Comparison of ENCODE assay signal across 8 mouse cellular contexts in genomic region chr7:47007818-47008167, GRCm38 (mm10). TPM values are rescaled to one million over a fixed set of nuclear protein-coding genes. Genes with fewer than 3 reads are reported as not detected.
DNase-seq lines count a peak whose midpoint lies in the region; ATAC-seq and TF ChIP-seq lines count a peak whose summit lies in the region.

No protein-coding gene starts in this region.

- H3K27ac ChIP-seq in kidney, postnatal 0 days = peak overlapping the region; percentile 94
- H3K27ac ChIP-seq in hindbrain, embryonic 11.5 days (ENCODE audit: low read depth, low read length) = peak overlapping the region; percentile 75

- WGBS in kidney, postnatal 0 days = under 1% methylated on average over 25 of the region's 25 CpGs
- WGBS in hindbrain, embryonic 11.5 days = 0% methylated on average over 25 of the region's 25 CpGs

- no peaks in the 10 kb centered on the region; the same call in 1 of the 2 replicates for H3K4me1 ChIP-seq in kidney, postnatal 0 days (replicated peaks; ENCODE audit: insufficient read depth, low read length)
- no peaks in the 10 kb centered on the region for H3K4me1 ChIP-seq in hindbrain, embryonic 11.5 days (replicated peaks; ENCODE audit: control insufficient read depth, insufficient read depth, low read length)

- peak overlapping the region; percentile 74 for H3K4me3 ChIP-seq in kidney, postnatal 0 days (replicated peaks; ENCODE audit: low read depth, low read length)
- peak overlapping the region; percentile 74 for H3K4me3 ChIP-seq in hindbrain, embryonic 11.5 days (ENCODE audit: low read depth, low read length)

- peak overlapping the region; percentile 95 for H3K4me2 ChIP-seq in kidney, postnatal 0 days (ENCODE audit: low read length)
- peak overlapping the region; percentile 64 for H3K4me2 ChIP-seq in hindbrain, embryonic 11.5 days (replicated peaks; ENCODE audit: low read depth, low read length)

- no peaks in the 10 kb centered on the region for H3K36me3 ChIP-seq in kidney, postnatal 0 days (ENCODE audit: insufficient read depth, low read length)
- no peaks in the 10 kb centered on the region for H3K36me3 ChIP-seq in hindbrain, embryonic 11.5 days (ENCODE audit: control insufficient read depth, insufficient read depth, low read length)

- no peaks in the 10 kb centered on the region for H3K9me3 ChIP-seq in kidney, postnatal 0 days (replicated peaks; ENCODE audit: low read length)
- no peaks in the 10 kb centered on the region for H3K9me3 ChIP-seq in hindbrain, embryonic 11.5 days (ENCODE audit: control insufficient read depth, low read length)

- peak; percentile 91 for DNase-seq in kidney, postnatal 0 days (ENCODE audit: low spot score)
- no peak for DNase-seq in kidney, postnatal 14 days
- DNase-seq in brain, embryonic 14.5 days (ENCODE audit: low read depth) = no peak
- DNase-seq in hindbrain, embryonic 11.5 days (ENCODE audit: low spot score) = no peak
- DNase-seq in MN1 (ENCODE audit: low spot score) = no peak
- DNase-seq in ovary, postnatal 14 days (ENCODE audit: low spot score) = no peak
- no peak for DNase-seq in left cerebral cortex, adult 8-10 months (ENCODE audit: low spot score in 2 of 2)

- no peak for TF ChIP-seq POLR2A in brain, embryonic 14.5 days (IDR thresholded peaks at IDR 0.05; ENCODE audit: borderline replicate concordance, extremely low read depth, insufficient read depth, insufficient read length, poor library complexity, severe bottlenecking)

- peak; percentile 69 for ATAC-seq in kidney, postnatal 0 days (replicated peaks; ENCODE audit: low FRiP score, low read depth)
- ATAC-seq in hindbrain, embryonic 11.5 days (ENCODE audit: low FRiP score) = peak; percentile 72
- peak; percentile 69 for ATAC-seq in megakaryocyte-erythroid progenitor cell, adult 5-6 weeks (replicated peaks; ENCODE audit: low FRiP score, low TSS enrichment, poor library complexity, severe bottlenecking)

- peak; percentile 56 for TF ChIP-seq CTCF in kidney, postnatal 0 days (IDR thresholded peaks at IDR 0.05; ENCODE audit: low read depth)
- peak; percentile 50; the same call in 1 of the 2 replicates for TF ChIP-seq CTCF in brain, embryonic 14.5 days (IDR thresholded peaks at IDR 0.05; ENCODE audit: borderline replicate concordance, extremely low read depth, insufficient read depth, insufficient read length)

- H3K9ac ChIP-seq in kidney, postnatal 0 days (ENCODE audit: low read depth, low read length) = peak overlapping the region; percentile 81
- peak overlapping the region; percentile 68 for H3K9ac ChIP-seq in hindbrain, embryonic 11.5 days (ENCODE audit: low read depth, low read length)

- no peaks in the 10 kb centered on the region for H3K27me3 ChIP-seq in kidney, postnatal 0 days (ENCODE audit: insufficient read depth, low read length)
- no peaks in the 10 kb centered on the region for H3K27me3 ChIP-seq in hindbrain, embryonic 11.5 days (ENCODE audit: control insufficient read depth, insufficient read depth, low read length)

RNA-seq across cellular contexts. Expression of gene Spty2d1, which starts 0.4 kb away (rescaled TPM):
- 13.7 and 15.9 TPM in 2 replicates for polyA plus RNA-seq in kidney, postnatal 0 days (2015; fragmentation: Nextera tagmentation; extraction: Ambion mirVana)
- polyA plus RNA-seq in brain, embryonic 14.5 days (2012; rRNA removed) = 5.4 and 6.2 TPM in 2 replicates
- polyA plus RNA-seq in hindbrain, embryonic 11.5 days (2014; fragmentation: Nextera tagmentation; extraction: Ambion mirVana) = 12.0 and 12.3 TPM in 2 replicates
- total RNA-seq in megakaryocyte-erythroid progenitor cell, adult 5-6 weeks (2014; fragmentation: Nextera tagmentation) = 14.8 and 15.6 TPM in 2 replicates
- 28.9 and 33.4 TPM in 2 replicates for total RNA-seq in megakaryocyte-erythroid progenitor cell, adult 5-6 weeks (2017)
- total RNA-seq in left cerebral cortex, adult 8-10 months (2022) = 10 to 100 TPM; 14.0 to 16.1 (median 15.1) TPM

RNA-seq across cellular contexts. Expression of gene Gm9999, which starts 24.4 kb away (rescaled TPM):
- polyA plus RNA-seq in kidney, postnatal 0 days (2015; fragmentation: Nextera tagmentation; extraction: Ambion mirVana) = not detected in 2 replicates
- not detected in 2 replicates for polyA plus RNA-seq in brain, embryonic 14.5 days (2012; rRNA removed)
- polyA plus RNA-seq in hindbrain, embryonic 11.5 days (2014; fragmentation: Nextera tagmentation; extraction: Ambion mirVana) = not detected in 2 replicates
- not detected in 2 replicates for total RNA-seq in megakaryocyte-erythroid progenitor cell, adult 5-6 weeks (2014; fragmentation: Nextera tagmentation)
- total RNA-seq in megakaryocyte-erythroid progenitor cell, adult 5-6 weeks (2017) = not detected in 2 replicates
- total RNA-seq in left cerebral cortex, adult 8-10 months (2022) = not detected

RNA-seq across cellular contexts. Expression of gene Tmem86a, which starts 42.6 kb away (rescaled TPM):
- 42.1 and 43.6 TPM in 2 replicates for polyA plus RNA-seq in kidney, postnatal 0 days (2015; fragmentation: Nextera tagmentation; extraction: Ambion mirVana)
- 17.4 and 22.6 TPM in 2 replicates for polyA plus RNA-seq in brain, embryonic 14.5 days (2012; rRNA removed)
- polyA plus RNA-seq in hindbrain, embryonic 11.5 days (2014; fragmentation: Nextera tagmentation; extraction: Ambion mirVana) = 8.7 and 10.4 TPM in 2 replicates
- total RNA-seq in megakaryocyte-erythroid progenitor cell, adult 5-6 weeks (2014; fragmentation: Nextera tagmentation) = 0.77 and 2.3 TPM in 2 replicates
- total RNA-seq in megakaryocyte-erythroid progenitor cell, adult 5-6 weeks (2017) = not detected in 2 replicates
- total RNA-seq in left cerebral cortex, adult 8-10 months (2022) = 10 to 100 TPM; 18.5 to 19.6 (median 19.0) TPM

RNA-seq across cellular contexts. Expression of gene Uevld, which starts 49.5 kb away (rescaled TPM):
- 7.2 and 8.0 TPM in 2 replicates for polyA plus RNA-seq in kidney, postnatal 0 days (2015; fragmentation: Nextera tagmentation; extraction: Ambion mirVana)
- polyA plus RNA-seq in brain, embryonic 14.5 days (2012; rRNA removed) = 6.5 and 7.5 TPM in 2 replicates
- 11.3 and 13.1 TPM in 2 replicates for polyA plus RNA-seq in hindbrain, embryonic 11.5 days (2014; fragmentation: Nextera tagmentation; extraction: Ambion mirVana)
- total RNA-seq in megakaryocyte-erythroid progenitor cell, adult 5-6 weeks (2014; fragmentation: Nextera tagmentation) = 11.1 and 12.0 TPM in 2 replicates
- total RNA-seq in megakaryocyte-erythroid progenitor cell, adult 5-6 weeks (2017) = 7.9 and 8.0 TPM in 2 replicates
- 10 to 100 TPM; 11.0 to 20.4 (median 19.1) TPM for total RNA-seq in left cerebral cortex, adult 8-10 months (2022)
